Mouse (Mus musculus): ENCODE measurements at regions not wholly inside any gene's neighbourhood (a gene's known extent, or its start where the extent isn't known, plus 50 kb on each side); places are given as distances from the start of the nearest gene placed in this dataset.

DNA sequence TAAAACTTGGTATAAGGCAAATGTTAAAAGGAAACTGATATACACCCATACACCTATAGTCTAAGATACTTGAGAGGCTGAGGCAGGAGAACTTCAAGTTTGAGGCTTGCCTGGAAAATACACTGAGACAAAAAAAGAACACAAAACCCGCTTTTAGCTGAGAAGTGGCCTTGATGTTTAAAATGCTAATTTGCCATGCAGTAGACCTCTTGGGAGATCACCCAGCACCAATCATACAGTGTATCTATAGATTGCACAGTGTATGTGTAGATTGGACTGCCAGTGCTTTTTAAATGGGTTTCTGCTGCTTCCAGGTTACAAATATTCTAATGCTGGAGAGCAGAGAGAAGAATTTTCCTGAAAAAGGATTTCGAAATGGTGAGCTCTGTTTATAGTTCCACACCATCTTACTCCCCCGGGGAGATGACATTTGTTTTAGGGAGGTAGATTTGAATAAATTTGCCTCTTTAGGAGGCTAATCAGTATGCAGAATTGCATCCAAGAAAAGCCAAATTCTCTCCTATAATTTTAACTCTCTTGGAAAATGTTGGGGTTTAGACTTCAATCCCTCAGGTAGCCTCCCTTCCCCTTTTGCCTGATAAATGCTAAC is 194.0 kb downstream of the Otol1 start:
- in situ Hi-C loops (cut with MseI, MboI) = no loop called here

DNA sequence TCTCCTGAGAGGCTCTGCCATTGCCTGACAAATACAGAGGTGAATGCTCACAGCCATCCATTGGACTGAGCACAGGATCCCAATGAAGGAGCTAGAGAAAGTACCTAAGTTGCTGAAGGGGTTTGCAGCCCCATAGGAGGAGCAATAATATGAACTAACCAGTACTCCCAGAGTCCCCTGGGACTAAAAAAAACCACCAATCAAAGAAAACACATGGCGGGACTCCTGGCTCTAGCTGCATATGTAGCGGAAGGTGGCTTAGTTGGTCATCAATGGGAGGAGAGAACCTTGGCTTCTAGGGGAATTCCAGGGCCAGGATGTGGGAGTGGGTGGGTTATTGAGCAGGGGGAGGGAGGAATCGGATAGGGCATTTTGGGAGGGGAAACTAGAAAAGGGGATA is 207.8 kb downstream of the Otol1 start:
- in situ Hi-C loops (cut with MseI, MboI) = no loop called here

DNA sequence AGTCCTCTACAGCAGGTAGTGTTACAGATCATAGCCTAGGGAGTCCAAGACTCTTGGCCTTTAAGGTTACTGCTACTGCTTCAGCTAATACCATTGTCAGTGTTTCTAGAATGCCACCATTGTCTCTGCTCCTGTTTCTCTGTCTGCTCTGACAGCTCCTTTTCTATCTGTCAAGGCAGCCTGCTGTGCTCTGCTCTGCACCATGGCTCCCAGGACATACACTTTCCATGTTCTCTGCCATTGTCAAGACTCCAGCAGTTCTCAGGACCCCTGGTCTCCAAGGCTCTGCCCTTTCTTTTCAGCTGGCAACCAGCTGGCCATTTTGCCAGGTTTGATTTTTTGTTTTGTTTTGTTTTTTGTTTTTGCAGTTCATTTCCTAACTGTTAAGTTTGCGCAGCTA is 208.7 kb downstream of the Otol1 start:
- in situ Hi-C loops (cut with MseI, MboI) = no loop called here

DNA sequence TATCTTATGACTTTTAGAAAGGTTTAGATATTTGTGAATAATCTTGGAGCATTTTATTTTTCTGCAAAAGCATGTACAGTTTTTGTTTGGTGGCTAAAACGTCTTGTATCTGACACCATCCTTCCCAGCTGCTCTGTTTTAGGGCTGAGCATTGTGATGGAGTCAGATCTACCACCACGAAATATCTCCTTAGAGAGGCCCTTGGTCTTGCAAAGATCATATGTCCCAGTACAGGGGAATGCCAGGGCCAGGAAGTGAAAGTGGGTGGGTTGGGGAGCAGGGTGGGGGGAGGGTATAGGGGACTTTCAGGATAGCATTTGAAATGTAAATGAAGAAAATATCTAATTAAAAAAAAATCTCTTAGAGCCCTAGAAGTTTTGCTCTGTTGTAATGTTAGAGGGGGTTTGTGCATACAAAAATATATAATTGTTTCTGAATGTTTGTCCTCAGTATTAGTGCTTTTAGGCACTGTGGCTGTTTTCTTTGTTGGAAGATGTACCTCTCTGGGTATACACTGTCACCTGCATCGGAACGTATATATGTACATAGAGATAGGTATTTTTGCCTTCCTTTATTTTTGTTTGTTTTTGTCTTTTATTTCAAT is 211.4 kb downstream of the Otol1 start:
- in situ Hi-C loops (cut with MseI, MboI) = no loop called here

DNA sequence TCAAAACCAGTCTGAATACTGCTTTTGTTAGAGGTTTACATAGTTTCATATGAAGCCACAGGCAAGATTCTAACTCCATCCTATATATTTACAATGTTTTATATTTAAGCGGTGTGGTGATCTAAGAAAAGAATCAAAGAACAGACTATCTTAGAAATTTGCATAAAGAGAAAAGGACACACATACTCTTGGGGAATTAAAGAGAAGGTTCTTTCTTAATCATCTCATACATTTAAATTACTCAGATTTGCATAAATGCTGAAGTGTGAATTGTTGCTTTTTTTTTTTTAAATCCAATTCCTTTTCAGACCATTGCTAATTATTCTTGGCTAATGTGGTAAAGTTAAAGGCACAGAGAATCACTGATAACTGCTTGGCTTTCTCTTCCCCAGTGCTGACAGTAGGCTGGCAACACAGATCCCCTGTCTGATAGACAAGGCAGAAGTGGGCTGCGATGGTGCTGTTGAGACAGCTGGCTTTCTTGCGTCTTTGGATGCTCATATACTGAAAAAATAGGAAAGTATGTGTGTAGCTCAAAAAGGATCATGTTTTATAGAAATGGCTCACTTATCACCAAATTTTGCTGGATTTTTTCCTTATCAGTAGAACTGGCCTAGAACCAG is 216.1 kb downstream of the Otol1 start:
- in situ Hi-C loops (cut with MseI, MboI) = no loop called here

DNA sequence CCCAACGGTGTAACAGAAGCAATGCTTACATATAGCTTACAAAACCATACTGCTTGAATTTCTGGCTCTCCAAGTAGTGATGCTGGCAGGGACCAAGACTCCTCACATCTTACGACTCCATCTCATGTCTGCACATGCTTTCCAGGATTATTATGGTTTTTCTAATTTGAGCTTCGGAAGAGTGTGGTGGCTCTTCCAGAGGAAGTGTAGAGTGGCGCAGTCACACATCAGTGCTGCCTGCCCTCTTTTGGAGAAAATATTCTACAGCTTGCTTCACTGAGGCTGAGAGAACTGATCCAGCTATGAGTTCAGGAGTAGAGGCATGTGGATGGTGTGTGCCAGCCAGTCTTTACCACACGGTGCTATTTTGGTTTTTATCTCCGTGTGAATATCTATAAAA is 217.4 kb downstream of the Otol1 start:
- in situ Hi-C loops (cut with MseI, MboI) = no loop called here

DNA sequence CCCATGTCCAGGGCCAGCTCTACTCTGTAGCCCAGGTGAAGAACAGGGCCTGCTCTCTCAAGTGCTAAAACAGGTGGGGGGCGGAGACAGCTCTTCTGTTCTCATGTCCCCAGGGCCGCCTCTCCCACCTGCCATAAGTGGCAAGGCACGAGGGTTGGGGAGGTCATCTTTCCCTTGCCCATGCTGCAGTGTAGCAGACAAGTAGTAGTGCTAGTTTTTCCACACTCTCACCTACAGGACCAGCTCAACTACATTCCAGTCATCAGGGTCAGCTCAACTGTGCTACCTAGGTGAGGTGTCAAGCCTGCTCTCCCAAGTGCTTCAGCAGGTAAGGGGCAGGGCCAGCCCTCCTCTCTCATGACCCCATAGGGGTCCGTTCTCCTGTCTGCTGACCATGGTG is 219.8 kb downstream of the Otol1 start:
- in situ Hi-C loops (cut with MseI, MboI) = no loop called here

DNA sequence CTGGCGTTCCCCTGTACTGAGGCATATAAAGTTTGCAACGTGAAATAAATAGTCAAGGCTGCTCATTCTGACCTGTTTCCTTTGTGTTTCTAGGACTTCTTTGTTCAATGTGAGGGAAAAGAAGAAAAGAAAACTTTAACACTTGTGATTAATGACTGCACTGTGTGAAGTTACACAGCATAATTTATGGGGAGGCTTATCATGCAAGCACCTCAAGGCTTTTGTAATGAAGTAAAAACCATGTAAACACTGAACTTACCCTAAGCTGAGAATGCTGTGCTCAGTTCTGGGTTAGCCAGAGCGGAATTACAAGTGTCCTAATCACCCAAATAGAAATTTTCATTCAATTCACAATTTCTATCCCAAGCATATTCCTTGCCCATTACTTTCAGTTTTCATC is 241.2 kb downstream of the Otol1 start:
- in situ Hi-C loops (cut with MseI, MboI) = no loop called here

DNA sequence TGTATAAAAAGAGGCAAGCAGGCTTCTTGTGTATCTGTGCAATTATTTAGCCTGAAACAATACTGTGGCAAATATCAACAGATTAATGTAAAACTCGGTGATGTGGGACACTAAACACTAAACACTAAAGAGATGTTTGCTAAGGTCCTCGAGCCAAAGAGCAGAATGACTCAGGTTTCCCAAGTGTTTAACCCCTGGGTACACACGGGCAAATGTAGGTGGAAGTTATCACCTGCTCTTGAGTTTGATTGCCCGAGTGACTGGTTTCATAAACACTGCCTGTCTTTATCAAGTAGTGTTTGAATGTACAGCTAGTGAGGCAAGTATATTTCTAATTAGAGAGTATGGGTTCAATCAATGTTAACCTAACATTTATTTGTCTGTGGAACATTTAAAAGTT is 242.5 kb downstream of the Otol1 start:
- in situ Hi-C loops (cut with MseI, MboI) = no loop called here

DNA sequence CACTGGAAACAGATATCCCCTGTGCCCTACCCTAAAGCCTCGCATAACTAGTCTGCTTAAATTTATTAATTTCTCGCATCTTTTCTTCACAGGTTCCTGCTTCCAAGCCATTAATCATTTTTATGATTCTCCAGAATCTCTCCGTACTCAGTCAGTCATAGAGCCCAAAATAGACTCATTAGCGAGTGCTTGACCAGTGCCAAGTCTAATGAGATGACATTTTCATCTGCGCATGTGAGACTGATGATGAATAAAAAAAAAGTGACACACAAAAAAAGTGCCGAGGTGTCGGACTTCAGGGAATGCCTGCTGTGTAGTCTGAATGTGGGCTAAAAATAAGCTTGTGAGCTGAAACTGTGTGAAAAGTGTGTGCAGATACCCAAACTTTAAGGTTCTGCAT is 243.3 kb downstream of the Otol1 start:
- in situ Hi-C loops (cut with MseI, MboI) = no loop called here

DNA sequence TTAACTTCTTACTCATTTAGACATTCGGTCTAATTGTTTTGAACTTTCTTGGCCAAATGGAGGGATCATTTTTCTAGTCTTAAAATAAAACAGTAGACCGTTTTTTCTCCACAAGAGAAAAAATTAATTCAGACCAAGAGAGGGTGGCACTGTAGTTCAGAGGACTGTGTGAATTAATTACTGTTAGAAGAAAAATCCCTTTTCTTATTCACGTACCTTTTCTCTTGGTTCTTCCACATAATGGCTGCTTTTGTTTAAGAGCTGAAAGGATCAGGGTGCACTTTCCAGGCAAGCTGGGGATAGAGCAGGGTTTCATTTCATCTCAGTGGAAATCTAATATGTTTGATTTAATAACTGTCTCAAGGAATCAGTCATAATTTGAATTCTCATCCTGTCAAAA is 255.9 kb downstream of the Otol1 start:
- in situ Hi-C loops (cut with MseI, MboI) = no loop called here

DNA sequence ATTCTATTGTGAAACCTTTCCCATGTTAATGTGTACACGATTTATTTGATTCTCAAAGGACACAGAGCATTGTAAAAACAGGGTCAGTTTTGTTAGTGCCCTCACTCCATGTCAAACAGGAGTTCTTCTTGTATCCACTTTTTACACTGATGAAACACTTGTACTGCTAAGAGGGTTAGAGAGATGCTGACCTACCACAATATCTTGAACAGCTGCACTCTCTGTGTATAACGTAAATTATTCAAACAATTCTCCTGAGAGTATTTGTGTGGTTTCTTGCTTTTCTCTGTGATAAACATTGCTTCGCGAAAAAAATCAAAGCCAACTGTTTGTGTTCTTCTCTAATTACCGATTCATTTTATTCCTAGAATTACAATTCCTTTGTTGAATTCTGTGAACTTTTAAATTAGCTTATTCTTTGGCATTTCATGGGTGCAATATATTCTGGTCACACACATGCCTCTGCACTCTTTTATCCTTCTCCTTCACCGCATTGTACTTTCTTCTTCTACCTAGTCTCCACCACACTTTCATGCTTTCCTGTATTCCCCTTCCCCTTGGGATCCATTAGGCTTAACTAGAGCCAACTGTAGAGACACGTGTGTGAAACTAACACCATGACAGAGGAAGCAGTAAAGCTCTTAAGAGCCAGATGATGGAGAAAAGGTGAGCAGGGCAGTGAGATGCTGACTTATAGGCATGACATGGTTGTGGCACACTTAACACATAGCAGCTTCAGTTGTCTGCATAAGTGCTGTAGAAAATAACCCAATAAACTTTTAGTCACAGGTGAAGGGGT is 281.4 kb downstream of the Otol1 start:
- in situ Hi-C loops (cut with MseI, MboI) = no loop called here

DNA sequence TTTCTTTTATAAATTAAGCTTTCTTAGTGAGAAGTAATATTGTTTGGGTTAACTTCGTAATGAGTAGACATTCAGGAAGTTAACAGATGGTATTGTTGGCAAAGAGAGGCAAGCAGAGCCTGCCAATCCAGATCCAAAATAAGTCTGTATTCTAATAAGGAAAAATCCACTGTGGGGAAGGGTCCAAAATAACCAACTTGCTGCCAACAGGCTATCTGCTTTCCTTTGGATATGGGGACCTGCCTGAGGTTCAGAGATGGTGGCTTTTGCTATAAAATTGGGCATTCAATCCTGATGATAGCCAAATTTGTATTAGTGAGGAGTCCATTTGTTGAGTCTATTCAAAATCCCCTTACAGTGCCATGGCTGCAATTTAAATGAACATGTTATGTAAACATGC is 300.1 kb downstream of the Otol1 start:
- in situ Hi-C loops (cut with MseI, MboI) = no loop called here

DNA sequence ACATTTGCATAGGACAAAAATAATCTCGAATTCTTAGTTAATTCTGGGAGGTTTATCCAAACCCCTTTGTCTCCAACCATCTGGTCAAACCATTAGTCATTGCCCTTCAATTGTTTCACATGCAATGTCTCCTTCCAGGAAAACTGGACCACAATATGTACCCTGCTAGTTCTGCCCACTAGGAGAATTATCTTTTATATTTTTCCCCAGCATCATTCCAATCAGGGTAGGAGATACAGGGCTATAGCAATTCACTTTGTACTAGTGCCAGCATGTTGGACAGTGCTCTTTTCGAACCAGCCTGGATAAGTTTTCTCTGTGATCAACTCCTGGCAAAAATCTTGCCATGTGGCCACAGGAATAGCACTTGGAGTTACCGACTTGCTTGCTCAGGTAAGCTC is 300.6 kb downstream of the Otol1 start:
- in situ Hi-C loops (cut with MseI, MboI) = no loop called here

DNA sequence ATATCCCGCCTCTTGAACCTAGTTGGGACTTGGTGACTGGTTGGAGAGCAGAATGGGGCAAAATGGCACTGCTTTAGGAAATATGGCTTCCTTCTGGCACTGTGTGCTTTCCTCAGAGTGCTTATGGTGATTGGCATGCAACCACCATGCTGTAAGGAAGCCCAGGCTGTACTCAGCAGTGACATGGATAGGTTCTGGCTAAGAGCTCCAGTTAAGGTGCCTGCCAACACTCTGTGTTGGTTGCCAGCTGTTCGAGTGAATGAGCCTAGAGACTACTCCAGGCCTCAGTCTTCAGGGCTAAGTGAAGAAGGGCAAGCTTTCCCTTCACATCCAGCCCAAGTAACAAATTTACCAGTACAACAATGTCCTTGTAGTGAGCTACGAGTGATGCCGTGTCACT is 301.9 kb downstream of the Otol1 start:
- in situ Hi-C loops (cut with MseI, MboI) = no loop called here

DNA sequence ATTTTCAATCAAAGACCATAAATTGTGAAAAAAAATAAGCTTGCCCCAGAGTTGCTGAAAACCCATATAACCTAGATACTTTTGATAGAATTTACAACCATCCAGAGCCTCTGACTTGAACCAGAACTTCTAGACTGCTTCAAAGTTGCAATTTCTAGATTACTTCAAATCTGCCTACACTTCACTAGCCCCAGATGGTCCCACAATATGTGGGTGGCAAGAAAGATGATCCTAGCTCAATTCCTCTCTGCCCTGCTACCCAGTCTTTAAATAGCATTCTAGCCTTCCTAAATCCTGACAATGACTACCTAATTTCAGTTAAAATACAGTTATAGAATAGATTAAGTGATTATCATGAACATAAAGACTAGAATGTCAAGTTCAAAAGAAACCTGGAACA is 303.6 kb downstream of the Otol1 start:
- in situ Hi-C loops (cut with MseI, MboI) = no loop called here

DNA sequence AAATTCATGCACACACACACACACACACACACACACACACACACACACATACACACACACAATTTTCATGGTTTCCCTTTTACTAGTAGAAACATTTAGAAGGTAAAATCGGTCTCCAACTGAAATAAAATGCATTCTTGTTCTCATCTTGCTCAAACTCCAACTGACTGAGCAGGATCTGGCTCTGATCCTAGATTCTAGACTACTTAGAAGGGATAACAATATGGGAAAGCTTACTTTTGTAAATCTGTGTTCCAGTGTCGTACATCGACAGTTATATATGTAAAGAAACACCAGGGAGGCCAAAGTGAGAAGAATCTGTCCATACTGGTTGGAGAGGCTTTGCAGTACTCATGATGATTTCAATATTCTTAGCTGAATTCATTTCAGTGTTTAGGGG is 304.6 kb downstream of the Otol1 start:
- in situ Hi-C loops (cut with MseI, MboI) = no loop called here

DNA sequence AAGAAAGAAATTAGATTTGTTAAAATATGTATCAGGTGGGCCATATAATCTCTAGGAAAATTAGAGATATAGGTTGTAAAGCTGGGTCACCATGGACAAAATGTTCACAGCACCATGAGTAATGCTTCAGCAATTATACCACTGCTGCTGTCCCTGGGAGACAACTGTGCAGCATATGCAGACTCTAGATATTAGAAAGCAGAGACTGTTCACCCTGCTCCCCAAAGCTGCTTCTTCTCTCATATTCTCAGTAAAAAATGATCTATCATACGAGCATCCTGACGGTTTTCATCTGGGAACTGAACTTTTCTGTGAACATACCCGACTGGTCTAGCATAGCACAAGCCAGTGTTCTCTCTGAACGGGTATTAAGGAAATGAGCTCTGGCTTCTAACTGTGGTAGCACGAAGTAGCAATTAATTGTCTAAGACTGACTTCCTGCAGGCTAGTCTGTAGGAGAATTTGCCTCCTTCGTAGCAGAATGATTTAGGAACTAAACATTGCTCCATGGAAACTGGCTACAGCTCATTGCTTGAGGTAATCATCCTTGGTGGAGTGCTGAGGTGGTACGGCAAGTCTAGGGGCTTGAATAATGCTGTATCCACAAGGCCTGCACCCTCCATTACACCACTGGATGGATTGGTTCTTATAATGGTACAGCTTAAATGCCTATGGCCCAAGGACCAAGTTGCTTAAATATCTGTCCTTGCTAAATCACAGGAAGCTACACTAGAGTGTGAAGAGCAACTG is 305.9 kb downstream of the Otol1 start:
- in situ Hi-C loops (cut with MseI, MboI) = no loop called here

DNA sequence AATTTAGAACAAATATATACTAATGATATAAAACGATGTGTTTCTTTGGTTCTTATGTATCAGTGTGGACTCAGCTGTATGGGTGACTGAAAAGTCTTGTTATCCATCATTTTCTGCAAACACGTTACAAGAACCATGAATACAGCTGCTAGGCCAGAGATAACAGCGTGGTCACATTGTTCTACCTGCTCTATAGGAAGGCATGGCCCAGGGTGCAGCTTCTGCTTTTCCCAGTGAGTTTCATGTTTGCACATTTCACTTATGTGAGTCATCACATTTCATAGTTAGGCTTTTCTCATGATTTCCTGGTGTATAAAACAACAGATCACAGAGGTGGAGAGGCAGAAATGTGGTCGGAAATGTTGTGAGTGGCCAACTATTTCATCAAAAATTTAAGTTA is 306.8 kb downstream of the Otol1 start:
- in situ Hi-C loops (cut with MseI, MboI) = no loop called here

DNA sequence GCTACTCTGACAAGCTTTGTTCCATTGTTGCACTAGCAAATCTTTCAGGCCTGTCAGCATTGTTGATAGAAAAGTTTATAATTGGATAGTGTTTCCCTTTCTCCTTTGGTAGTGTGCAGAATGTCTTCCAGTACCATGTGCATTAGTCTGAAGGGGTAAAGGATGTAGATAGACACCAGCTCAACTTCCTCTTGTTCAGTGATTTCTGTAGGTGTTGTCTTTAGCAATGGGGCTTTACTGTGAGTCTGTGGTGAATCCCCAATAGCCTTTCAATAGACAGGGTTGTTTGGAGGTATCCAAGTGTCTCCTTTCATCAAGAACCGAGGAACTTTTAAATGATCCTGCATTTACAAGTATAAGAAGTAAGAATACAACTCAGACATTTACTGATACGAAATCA is 311.0 kb downstream of the Otol1 start:
- in situ Hi-C loops (cut with MseI, MboI) = no loop called here

DNA sequence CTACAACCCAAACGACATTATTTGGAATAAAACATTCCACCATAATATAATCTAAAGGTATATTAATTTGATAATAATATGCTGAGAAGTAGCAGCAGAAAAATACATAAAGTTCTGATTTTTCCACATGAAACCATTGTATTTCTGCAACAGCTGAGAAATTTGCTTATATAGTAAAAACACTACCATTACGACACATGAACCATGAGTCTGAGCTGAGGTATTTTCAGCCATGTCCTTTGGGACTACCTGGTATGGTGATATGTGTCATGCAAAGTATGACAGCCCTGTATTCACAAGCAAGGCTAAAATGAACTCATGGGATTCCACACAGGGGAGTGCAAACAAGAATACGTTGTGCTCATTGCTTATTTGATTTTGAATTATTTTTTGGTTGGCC is 311.7 kb downstream of the Otol1 start:
- in situ Hi-C loops (cut with MseI, MboI) = no loop called here

DNA sequence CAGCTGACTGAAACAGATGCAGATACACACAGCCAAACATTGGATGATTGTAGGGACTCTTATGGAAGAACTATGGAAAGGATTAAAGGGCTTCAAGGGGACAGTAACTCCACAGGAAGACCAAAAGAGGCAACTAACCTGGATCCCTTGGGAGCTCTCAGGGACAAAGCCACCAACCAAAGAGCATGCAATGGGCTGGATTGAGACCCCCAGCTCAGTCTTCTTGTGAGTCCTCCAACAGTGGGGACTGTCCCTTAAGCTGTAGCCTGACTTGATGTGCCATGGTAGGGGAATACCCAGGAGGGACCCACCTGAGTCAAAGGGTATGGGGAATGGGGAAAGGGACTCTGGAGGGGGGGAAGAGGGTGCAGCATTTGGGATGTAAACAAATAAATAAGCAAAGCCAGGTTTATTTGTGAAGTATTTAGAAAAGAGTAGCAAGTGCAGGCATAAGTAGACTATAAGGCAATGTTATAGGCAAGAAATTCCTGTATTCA is 313.8 kb downstream of the Otol1 start:
- in situ Hi-C loops (cut with MseI, MboI) = no loop called here

Measured in mouse trophoblast stem cell (cell line).